Mouse (Mus musculus): ENCODE results near the gene Jmjd6.

GRCm38 (mm10) chr11:116822626-116823025, 20.6 kb downstream of the Jmjd6 start:
- TF ChIP-seq CTCF (IDR thresholded peaks at IDR 0.05; ENCODE audit: control insufficient read depth, insufficient read depth, insufficient replicate concordance, low read depth, low read length) (no peak), POLR2A (IDR thresholded peaks at IDR 0.05; ENCODE audit: control insufficient read depth, low read depth, low read length) (no peak)

All from testis, adult 2 months (tissue).